Mouse (Mus musculus): ENCODE data around the gene Fbxw26. TPM values are rescaled to one million over a fixed set of nuclear protein-coding genes. Genes with fewer than 3 reads are reported as not detected.
"Not testable (repeated sequence)": the region's sequence is repeated elsewhere in the genome, so short reads cannot be mapped to it uniquely, and the experiment has no call there.

Fbxw26 gene
- polyA plus RNA-seq (2014; fragmentation: Nextera tagmentation; extraction: Ambion mirVana) = not detected in 2 replicates

- 81% methylated on average over 3 of the region's 3 CpGs for WGBS
- not testable (repeated sequence) for H3K27ac ChIP-seq (replicated peaks; ENCODE audit: low read depth, low read length); DNase-seq (ENCODE audit: low spot score); H3K36me3 ChIP-seq (replicated peaks; ENCODE audit: control insufficient read depth, insufficient read depth, low read depth, low read length); H3K4me3 ChIP-seq (ENCODE audit: low read depth, low read length); H3K9me3 ChIP-seq (replicated peaks; ENCODE audit: control insufficient read depth, low read length); ATAC-seq (replicated peaks; ENCODE audit: insufficient number of reproducible peaks, low FRiP score, low TSS enrichment, low read depth); H3K4me1 ChIP-seq (ENCODE audit: control insufficient read depth, insufficient read depth, low read length); H3K27me3 ChIP-seq (ENCODE audit: control insufficient read depth, insufficient read depth, low read length); H3K4me2 ChIP-seq (ENCODE audit: low read depth, low read length); H3K9ac ChIP-seq (replicated peaks; ENCODE audit: low read length)
These were observed at the start of gene Fbxw26 for GRCm38 (mm10) chr9:109745989-109746388. Fbxw26 (minus strand) TSS chr9:109746089.

- no peak overlapping the region for H3K4me2 ChIP-seq (ENCODE audit: low read depth, low read length)
- no peak overlapping the region for H3K9ac ChIP-seq (replicated peaks; ENCODE audit: low read length)
- H3K27me3 ChIP-seq (ENCODE audit: control insufficient read depth, insufficient read depth, low read length) = no peaks in the 10 kb centered on the region
- H3K36me3 ChIP-seq (replicated peaks; ENCODE audit: control insufficient read depth, insufficient read depth, low read depth, low read length) = no peaks in the 10 kb centered on the region
- H3K27ac ChIP-seq (replicated peaks; ENCODE audit: low read depth, low read length) = no peak overlapping the region
- DNase-seq (ENCODE audit: low spot score) = no peak
- ATAC-seq (replicated peaks; ENCODE audit: insufficient number of reproducible peaks, low FRiP score, low TSS enrichment, low read depth) = no peak
- 74% methylated on average over 2 of the region's 2 CpGs for WGBS
- H3K4me1 ChIP-seq (ENCODE audit: control insufficient read depth, insufficient read depth, low read length) = no peaks in the 10 kb centered on the region
- no peak overlapping the region for H3K4me3 ChIP-seq (ENCODE audit: low read depth, low read length)
- no peaks in the 10 kb centered on the region for H3K9me3 ChIP-seq (replicated peaks; ENCODE audit: control insufficient read depth, low read length)
These were observed 49.3 kb upstream of the Fbxw26 start for GRCm38 (mm10) chr9:109795221-109795620.

GRCm38 (mm10) chr9:109790570-109790969, 44.7 kb upstream of the Fbxw26 start, which contains the start of gene Fbxw27:
Fbxw27 (minus strand) TSS chr9:109790670.
- DNase-seq (ENCODE audit: low spot score); ATAC-seq (replicated peaks; ENCODE audit: insufficient number of reproducible peaks, low FRiP score, low TSS enrichment, low read depth): not testable (repeated sequence)

GRCm38 (mm10) chr9:109766841-109767240, 21.0 kb upstream of the Fbxw26 start:
- H3K27ac ChIP-seq (replicated peaks; ENCODE audit: low read depth, low read length); DNase-seq (ENCODE audit: low spot score); H3K4me2 ChIP-seq (ENCODE audit: low read depth, low read length); H3K27me3 ChIP-seq (ENCODE audit: control insufficient read depth, insufficient read depth, low read length); ATAC-seq (replicated peaks; ENCODE audit: insufficient number of reproducible peaks, low FRiP score, low TSS enrichment, low read depth); H3K4me1 ChIP-seq (ENCODE audit: control insufficient read depth, insufficient read depth, low read length); H3K4me3 ChIP-seq (ENCODE audit: low read depth, low read length); H3K36me3 ChIP-seq (replicated peaks; ENCODE audit: control insufficient read depth, insufficient read depth, low read depth, low read length); H3K9ac ChIP-seq (replicated peaks; ENCODE audit: low read length); H3K9me3 ChIP-seq (replicated peaks; ENCODE audit: control insufficient read depth, low read length): not testable (repeated sequence)
- 86% methylated on average over 1 of the region's 1 CpGs for WGBS

More at GRCm38 (mm10) chr9:109790570-109790969, 44.7 kb upstream of the Fbxw26 start, which contains the start of gene Fbxw27:
- H3K4me1 ChIP-seq (ENCODE audit: control insufficient read depth, insufficient read depth, low read length); H3K27me3 ChIP-seq (ENCODE audit: control insufficient read depth, insufficient read depth, low read length); H3K36me3 ChIP-seq (replicated peaks; ENCODE audit: control insufficient read depth, insufficient read depth, low read depth, low read length); H3K4me3 ChIP-seq (ENCODE audit: low read depth, low read length); H3K9ac ChIP-seq (replicated peaks; ENCODE audit: low read length); H3K27ac ChIP-seq (replicated peaks; ENCODE audit: low read depth, low read length); H3K4me2 ChIP-seq (ENCODE audit: low read depth, low read length); H3K9me3 ChIP-seq (replicated peaks; ENCODE audit: control insufficient read depth, low read length): not testable (repeated sequence)
- 65% methylated on average over 4 of the region's 4 CpGs for WGBS

GRCm38 (mm10) chr9:109702600-109702999, 43.3 kb downstream of the Fbxw26 start, which contains the start of gene Fbxw18:
Fbxw18 (minus strand) TSS chr9:109702700.
- not testable (repeated sequence) for DNase-seq (ENCODE audit: low spot score); H3K4me3 ChIP-seq (ENCODE audit: low read depth, low read length); H3K4me1 ChIP-seq (ENCODE audit: control insufficient read depth, insufficient read depth, low read length); H3K9me3 ChIP-seq (replicated peaks; ENCODE audit: control insufficient read depth, low read length); ATAC-seq (replicated peaks; ENCODE audit: insufficient number of reproducible peaks, low FRiP score, low TSS enrichment, low read depth); H3K27me3 ChIP-seq (ENCODE audit: control insufficient read depth, insufficient read depth, low read length); H3K27ac ChIP-seq (replicated peaks; ENCODE audit: low read depth, low read length); H3K4me2 ChIP-seq (ENCODE audit: low read depth, low read length); H3K9ac ChIP-seq (replicated peaks; ENCODE audit: low read length); H3K36me3 ChIP-seq (replicated peaks; ENCODE audit: control insufficient read depth, insufficient read depth, low read depth, low read length)
- 74% methylated on average over 4 of the region's 4 CpGs for WGBS

GRCm38 (mm10) chr9:109685299-109685698, 60.6 kb downstream of the Fbxw26 start:
- WGBS = 4% methylated on average over 1 of the region's 1 CpGs
- Histone ChIP-seq H3K27me3 (ENCODE audit: control insufficient read depth, insufficient read depth, low read length) (no peaks in the 10 kb centered on the region), H3K4me1 (ENCODE audit: control insufficient read depth, insufficient read depth, low read length) (no peaks in the 10 kb centered on the region), H3K36me3 (replicated peaks; ENCODE audit: control insufficient read depth, insufficient read depth, low read depth, low read length) (no peaks in the 10 kb centered on the region), H3K9me3 (replicated peaks; ENCODE audit: control insufficient read depth, low read length) (no peaks in the 10 kb centered on the region), H3K27ac (replicated peaks; ENCODE audit: low read depth, low read length) (no peak overlapping the region), H3K4me2 (ENCODE audit: low read depth, low read length) (no peak overlapping the region), H3K9ac (replicated peaks; ENCODE audit: low read length) (no peak overlapping the region), H3K4me3 (ENCODE audit: low read depth, low read length) (no peak overlapping the region)
- DNase-seq (ENCODE audit: low spot score) (peak; percentile 60), ATAC-seq (replicated peaks; ENCODE audit: insufficient number of reproducible peaks, low FRiP score, low TSS enrichment, low read depth) (no peak)

Other genes starting within 250 kb of the Fbxw26 start
- gene Fbxw15, start 177.8 kb downstream of the Fbxw26 start, polyA plus RNA-seq (2014; fragmentation: Nextera tagmentation; extraction: Ambion mirVana) = not detected in 2 replicates
- gene Fbxw24, start 120.0 kb downstream of the Fbxw26 start, polyA plus RNA-seq (2014; fragmentation: Nextera tagmentation; extraction: Ambion mirVana) = 0.14 TPM in 1 of 2 replicates, not detected in the other
- gene Fbxw25, start 81.4 kb downstream of the Fbxw26 start, polyA plus RNA-seq (2014; fragmentation: Nextera tagmentation; extraction: Ambion mirVana) = not detected in 2 replicates
- 0.14 TPM in 1 of 2 replicates, not detected in the other for gene Fbxw18, start 43.4 kb downstream of the Fbxw26 start, polyA plus RNA-seq (2014; fragmentation: Nextera tagmentation; extraction: Ambion mirVana)
- gene Fbxw27, start 44.6 kb upstream of the Fbxw26 start, polyA plus RNA-seq (2014; fragmentation: Nextera tagmentation; extraction: Ambion mirVana) = not detected in 2 replicates
- not detected in 2 replicates for gene Spink8, start 66.2 kb upstream of the Fbxw26 start, polyA plus RNA-seq (2014; fragmentation: Nextera tagmentation; extraction: Ambion mirVana)
- 89.7 and 97.5 TPM in 2 replicates for gene Nme6, start 86.7 kb upstream of the Fbxw26 start, polyA plus RNA-seq (2014; fragmentation: Nextera tagmentation; extraction: Ambion mirVana)
- 0.78 and 0.87 TPM in 2 replicates for gene Camp, start 103.5 kb upstream of the Fbxw26 start, polyA plus RNA-seq (2014; fragmentation: Nextera tagmentation; extraction: Ambion mirVana)
- 38.6 and 44.1 TPM in 2 replicates for gene Cdc25a, start 129.5 kb upstream of the Fbxw26 start, polyA plus RNA-seq (2014; fragmentation: Nextera tagmentation; extraction: Ambion mirVana)
- 50.0 and 50.5 TPM in 2 replicates for gene Map4, start 185.4 kb upstream of the Fbxw26 start, polyA plus RNA-seq (2014; fragmentation: Nextera tagmentation; extraction: Ambion mirVana)